Mouse (Mus musculus) T-cell, adult 66 days (primary cell): Measurements from ENCODE around the gene Igtp. TPM values are rescaled to one million over a fixed set of nuclear protein-coding genes. Genes with fewer than 3 reads are reported as not detected.

Experiments
- total RNA-seq, 2 experiments: library from RNA; stranded (reverse); gene quantifications; 3 replicates in 1 of 2; 4 replicates in 1 of 2; pipeline ENCODE4 v1.2.4; 2023

Igtp gene
- 100 to 1,000 TPM in 1 of 2 experiments, 10 to 100 TPM in 1; 92.1 to 120 TPM for total RNA-seq

GRCm38 (mm10) chr11:58199229-58200037, at the start of gene Igtp, which contains the start of gene Irgm2:
Gene Igtp (plus strand): TSS chr11:58199556.
Gene Irgm2 (plus strand): TSS chr11:58199618.

GRCm38 (mm10) chr11:58168167-58168915, 31.0 kb upstream of the Igtp start, which contains the start of gene Gemin5:
Gene Gemin5 (minus strand): TSS chr11:58168539.

GRCm38 (mm10) chr11:58171459-58172091, 27.8 kb upstream of the Igtp start, which contains the start of gene Mrpl22:
Gene Mrpl22 (plus strand): TSS chr11:58171661.

Other genes starting within 250 kb of the Igtp start
- 100 to 1,000 TPM; 120 to 125 TPM for gene Larp1, start 190.5 kb upstream of the Igtp start, total RNA-seq
- gene Gm12248, start 106.4 kb upstream of the Igtp start, total RNA-seq = not detected
- 10 to 100 TPM; 49.9 to 54.8 TPM for gene Cnot8, start 95.4 kb upstream of the Igtp start, total RNA-seq
- 10 to 100 TPM; 19.7 to 23.0 TPM for gene Gemin5, start 31.0 kb upstream of the Igtp start, total RNA-seq
- gene Mrpl22, start 27.9 kb upstream of the Igtp start, total RNA-seq = 10 to 100 TPM; 25.8 to 27.0 TPM
- 10 to 100 TPM; 23.2 to 28.0 TPM for gene Irgm2, start 62 bp downstream of the Igtp start, total RNA-seq
- not detected for gene 4930438A08Rik, start 75.2 kb downstream of the Igtp start, total RNA-seq
- gene Zfp692, start 107.5 kb downstream of the Igtp start, total RNA-seq = 10 to 100 TPM; 30.4 to 32.7 TPM
- gene Zfp672, start 130.8 kb downstream of the Igtp start, total RNA-seq = 10 to 100 TPM; 37.8 to 39.5 TPM
- gene Sh3bp5l, start 131.2 kb downstream of the Igtp start, total RNA-seq = 10 to 100 TPM; 29.4 to 38.2 TPM
- not detected for gene Lypd8, start 179.5 kb downstream of the Igtp start, total RNA-seq
- not detected for gene 1810065E05Rik, start 221.6 kb downstream of the Igtp start, total RNA-seq
- gene Gm12253, start 233.0 kb downstream of the Igtp start, total RNA-seq = not detected